Mouse (Mus musculus): ENCODE data around the gene Cop1.

DNA sequence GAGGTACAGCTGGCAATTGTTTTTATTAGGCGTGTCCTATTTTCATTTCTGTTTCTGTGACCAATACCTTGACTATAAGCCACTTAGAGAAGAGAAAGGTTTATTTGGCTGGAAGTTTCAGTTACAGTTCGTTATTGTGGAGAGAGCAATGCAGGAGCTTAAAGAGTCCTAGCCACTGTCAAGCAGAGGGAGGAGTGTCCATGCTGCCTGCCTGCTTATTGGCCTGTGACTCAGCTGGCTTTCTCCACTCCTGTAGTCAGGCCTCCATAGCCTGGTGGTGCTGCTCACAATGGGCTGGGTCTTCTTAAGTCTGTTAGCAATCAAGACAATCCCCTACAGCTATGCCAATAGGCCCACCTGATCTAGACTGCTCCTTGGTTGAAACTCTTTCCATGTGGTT is 2.4 kb downstream of the Cop1 start:
- no peak for TF ChIP-seq POLR2A (IDR thresholded peaks at IDR 0.05; ENCODE audit: borderline replicate concordance, low read depth, low read length)
- no peak for TF ChIP-seq CTCF (IDR thresholded peaks at IDR 0.05; ENCODE audit: low read depth, low read length)

All from bone marrow macrophage, adult 2 months (primary cell).